Mouse (Mus musculus) T-helper 17 cell (primary cell): Measurements from ENCODE around the gene Tsc22d2.

Experiments
- in situ Hi-C, 2 experiments: fragments of 300-600 bp; cut with MboI, MseI; formaldehyde crosslinking; loops; 1 replicate in 1 of 2; 2 replicates in 1 of 2; pipeline ENCODE4 v1.15.1; 2025; ENCODE audit warnings: high pct_unique_total_duplicates in 2 of 2

Gene Tsc22d2

DNA sequence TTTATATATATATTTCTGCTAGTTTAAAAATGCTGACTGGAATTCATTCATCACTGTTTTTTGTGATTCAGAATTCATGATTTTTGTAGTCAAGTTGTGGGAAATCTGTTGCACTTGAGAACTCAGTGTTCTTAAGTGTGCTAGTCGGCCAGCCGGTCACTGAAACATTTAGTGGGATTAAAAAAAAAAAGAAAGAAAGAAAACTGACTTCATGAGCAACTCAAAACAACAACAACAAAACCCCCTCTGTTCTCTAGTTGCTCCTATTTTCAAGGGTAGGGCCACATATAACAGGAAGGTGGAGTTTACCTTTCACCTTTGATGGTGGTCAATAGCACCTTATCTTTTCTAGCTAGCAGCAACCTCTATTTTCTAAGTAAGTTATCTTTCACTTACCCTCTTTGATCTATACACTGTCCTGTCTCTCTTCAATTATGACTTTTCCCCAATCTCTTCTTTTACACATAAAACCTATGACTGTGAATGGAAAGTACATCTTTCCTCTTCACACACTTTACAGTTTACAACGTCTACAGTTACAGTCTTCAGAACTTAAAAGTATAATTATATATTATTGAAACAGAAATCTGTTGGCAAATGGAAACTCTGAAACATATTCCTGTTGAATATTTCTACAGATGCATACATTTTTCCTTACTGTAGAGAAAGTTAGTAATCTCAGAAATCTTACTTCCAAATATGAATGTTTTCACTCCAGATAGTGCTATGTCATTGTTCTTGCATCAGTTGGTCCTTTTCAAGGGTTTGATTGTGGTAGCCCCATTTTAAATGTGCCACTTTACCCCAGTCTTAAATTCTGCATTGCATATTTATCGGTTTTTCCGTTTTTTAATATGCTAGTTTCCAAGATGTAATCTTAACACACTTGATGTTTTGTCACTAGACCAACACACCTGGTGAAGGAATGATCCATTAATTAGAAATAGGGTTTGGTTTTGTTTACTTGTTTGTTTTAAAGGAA lies 4.5 kb downstream of the Tsc22d2 start:
- in situ Hi-C loops, result loop anchor here in 1 of 2 experiments (10.0 kb wide), 1 partner anchor 276 kb away; the partner anchor contains the start of gene Siah2

GRCm38 (mm10) chr3:58428861-58429260 lies 14.3 kb downstream of the Tsc22d2 start:
- in situ Hi-C loops, result no loop called here

DNA sequence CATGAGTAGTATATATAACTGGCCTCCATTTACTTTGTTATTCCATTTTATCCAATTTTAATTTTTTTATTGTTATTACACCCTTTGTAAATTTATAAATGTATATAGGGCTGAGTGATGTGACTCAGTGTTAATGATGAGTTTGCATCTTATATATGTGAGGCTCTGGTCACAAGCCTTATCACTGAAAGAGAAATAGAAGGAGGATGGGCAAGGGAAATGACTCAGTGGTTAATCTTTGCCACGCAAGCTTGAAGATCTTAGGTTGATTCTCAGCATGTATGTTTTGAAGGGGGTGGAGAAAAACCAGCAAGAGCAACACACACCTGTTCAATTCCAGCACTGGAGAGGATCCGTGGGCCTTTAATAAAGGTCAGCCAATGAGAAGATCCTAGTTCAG lies 19.9 kb downstream of the Tsc22d2 start:
- in situ Hi-C loops, result no loop called here

DNA sequence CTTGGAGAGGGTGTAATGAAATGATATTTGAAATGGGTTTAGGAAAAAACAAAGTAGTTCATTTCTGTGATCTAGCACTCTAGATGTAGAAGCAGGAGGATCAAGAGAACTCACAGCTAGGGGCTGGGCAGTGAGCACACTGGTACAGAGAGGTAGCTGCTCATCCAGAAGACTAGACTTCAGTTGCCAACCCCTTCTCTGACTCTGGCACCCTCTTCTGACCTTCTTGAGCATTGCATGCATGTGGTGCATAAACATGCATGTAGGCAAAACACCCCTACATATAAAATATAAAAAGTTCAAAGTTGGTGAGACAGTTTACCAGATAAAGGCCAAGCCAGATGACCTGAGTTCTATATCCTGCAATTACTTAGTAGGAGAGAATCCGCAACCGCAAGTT lies 33.7 kb downstream of the Tsc22d2 start:
- in situ Hi-C loops, result no loop called here

DNA sequence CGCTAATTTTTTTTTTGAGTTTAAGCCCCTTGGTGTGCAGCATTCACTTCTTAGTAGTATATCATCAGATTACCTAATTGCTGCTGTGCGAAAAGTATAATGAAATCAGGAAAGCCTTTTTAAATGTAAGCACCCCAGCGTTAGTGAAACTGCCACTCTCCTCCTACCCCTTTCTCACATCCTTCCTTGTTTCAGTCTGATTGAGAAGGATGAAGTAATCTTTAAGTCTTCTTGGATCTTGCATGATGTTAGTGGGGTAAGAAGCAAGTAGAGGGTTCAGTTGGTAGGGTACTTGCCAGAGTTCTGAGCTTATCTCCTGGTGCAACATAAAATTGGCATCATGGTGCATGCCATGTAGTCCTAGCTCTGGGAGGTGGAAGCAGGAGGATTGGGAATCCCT lies 35.0 kb downstream of the Tsc22d2 start:
- in situ Hi-C loops, result no loop called here

DNA sequence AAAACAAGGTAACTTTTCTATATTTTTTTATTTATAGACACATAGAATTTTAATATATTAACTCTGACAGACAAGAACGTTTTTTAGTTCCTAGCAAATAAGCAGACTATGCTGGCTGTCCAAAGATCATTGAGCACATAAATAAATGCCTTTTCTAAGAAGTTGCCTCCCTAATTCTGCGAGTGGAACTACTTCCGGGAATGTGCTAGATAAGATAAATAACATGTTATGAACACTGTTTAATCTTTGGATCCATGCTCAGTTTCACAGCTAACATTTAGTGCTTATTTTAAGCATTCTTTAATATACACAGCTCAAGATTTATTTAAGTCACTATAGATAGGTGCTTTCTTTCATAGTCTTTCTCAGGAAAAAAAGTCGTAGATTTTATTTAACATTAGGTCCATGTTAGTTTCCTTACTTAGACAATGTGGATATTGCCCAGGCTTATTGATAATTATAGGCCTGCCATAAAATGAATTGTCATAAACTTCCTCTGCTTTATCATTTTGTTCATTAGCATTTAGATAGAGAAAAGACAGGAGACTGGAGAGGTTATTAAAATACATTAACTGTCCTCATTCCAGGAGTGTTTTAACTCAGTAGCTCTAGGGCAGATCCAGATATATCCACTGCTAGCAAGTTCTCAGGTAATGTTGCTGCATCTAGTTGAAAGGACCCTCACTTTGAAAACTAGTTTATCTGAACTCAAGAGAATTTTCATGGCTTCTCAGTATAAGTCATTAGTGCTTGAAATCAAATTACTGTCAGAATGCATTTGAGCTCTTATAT lies 40.1 kb downstream of the Tsc22d2 start:
- in situ Hi-C loops, result no loop called here

DNA sequence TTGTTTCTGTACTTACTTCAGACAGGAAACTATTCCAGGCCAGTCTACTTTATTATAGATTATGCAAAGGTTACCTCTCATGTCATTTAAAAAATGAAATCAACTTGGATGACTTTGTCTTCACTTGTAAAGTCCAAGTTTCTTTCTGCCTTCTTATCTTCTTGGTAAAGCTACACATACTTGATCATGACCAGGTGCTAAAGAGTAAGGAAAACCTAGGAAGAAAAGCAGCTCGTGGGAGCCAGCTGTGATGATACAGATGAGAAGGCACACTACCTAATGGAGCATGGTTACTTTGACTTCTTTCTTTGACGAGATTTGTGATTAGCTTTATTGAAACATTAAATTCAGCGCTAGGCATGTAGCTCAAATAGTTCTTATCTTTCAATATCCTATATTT lies 40.7 kb downstream of the Tsc22d2 start:
- in situ Hi-C loops, result no loop called here

DNA sequence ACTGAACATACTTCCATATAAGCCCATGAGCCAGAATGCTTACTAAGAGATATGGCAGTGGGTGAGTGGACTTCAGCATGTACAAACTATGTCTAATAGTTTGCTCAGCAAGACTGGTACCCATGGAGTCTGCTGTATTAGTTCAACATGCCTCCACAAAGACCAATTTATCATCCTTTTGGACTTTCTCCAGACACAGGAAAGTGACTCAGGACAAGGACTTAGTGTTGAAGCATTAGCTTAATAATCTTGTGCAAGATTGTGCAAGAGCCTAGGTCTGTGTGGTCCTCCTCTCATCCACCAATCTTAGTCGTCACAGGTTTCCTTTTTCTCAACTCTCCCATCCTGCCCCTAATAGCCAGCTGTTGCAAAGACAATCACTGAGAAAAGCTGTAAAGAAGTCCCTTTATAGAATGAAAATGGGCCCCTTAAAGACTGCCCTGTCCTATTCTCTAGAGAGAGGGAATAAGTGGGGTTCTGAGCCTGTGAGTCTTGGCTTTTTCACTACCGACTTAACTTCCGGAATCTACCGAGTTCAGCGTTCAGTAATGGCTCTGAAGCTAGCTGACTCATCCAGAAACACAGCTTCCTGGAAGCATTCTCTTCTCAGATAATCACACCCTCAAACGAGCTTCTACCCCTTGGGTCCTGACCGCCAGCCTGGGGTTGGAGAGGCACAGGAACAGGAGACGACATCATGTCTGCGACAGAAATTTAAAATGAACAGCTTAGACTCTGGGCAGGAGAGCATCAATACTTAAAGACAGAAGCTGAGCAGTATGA lies 55.3 kb downstream of the Tsc22d2 start:
- in situ Hi-C loops, result loop anchor here in 1 of 2 experiments (10.0 kb wide), 1 partner anchor 305 kb away; no protein-coding TSS in a partner anchor

GRCm38 (mm10) chr3:58475298-58475697 lies 60.8 kb downstream of the Tsc22d2 start:
- in situ Hi-C loops, result loop anchor here (10.0 to 25.0 kb wide), 2 partner anchors 310 to 638 kb away; partner anchors contain the start of gene Pfn2 (in 2 of the 2)

DNA sequence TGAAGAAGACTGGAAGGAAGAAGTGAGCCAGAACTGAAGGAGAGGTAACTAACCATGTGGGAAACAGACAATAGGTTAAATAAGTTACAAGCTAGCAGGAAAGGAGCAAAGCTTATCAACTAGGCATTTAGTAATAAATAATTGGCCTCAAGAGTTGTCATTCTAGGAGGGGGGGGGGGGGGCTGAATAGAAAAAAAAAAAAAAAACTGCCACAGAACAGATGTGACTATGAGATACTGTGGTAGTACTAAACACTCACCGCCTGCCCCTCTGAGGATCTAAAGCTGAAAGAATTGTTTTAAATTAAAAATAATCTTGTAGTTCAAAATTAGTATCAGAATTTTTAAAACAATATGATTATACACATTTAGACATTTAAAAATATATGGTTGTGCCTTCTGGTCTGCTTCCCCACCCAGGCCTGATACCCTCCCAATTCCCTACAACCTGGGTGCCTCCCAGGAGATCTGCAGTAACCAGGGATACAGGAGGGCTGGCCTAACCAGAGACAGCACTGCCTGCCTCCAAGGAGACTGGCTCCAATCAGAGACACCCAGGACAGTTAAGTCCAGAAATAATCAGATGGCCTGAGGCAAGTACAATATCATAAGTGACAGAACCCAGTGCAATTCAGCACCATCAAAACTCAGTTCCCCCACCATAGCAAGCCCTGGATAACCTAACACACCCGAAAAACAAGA lies 64.4 kb downstream of the Tsc22d2 start:
- in situ Hi-C loops, result loop anchor here (10.0 to 25.0 kb wide), 2 partner anchors 314 to 642 kb away; partner anchors contain the start of gene Pfn2 (in 2 of the 2)

- in situ Hi-C loops, result loop anchor here (10.0 to 25.0 kb wide), 2 partner anchors 251 to 649 kb away; partner anchors contain the start of gene Pfn2 (in 2 of the 2)
Measured at GRCm38 (mm10) chr3:58485883-58486282, 71.4 kb downstream of the Tsc22d2 start.

DNA sequence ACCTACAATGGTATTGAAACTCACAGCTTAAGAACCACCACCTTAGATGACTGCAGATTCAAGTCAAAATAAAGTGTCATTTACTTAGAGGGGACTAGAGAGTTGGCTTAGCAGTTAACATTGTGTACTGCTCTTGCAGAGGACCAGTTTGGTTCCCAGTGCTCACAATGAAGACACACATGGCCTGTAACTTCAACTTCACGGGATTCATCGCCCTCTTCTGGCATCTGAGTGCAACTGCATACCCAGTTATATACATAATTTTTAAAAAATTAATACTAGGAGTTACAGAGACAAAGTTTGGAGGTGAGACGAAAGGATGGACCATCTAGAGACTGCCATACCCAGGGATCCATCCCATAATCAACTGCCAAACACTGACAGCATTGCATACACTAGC lies 72.6 kb downstream of the Tsc22d2 start:
- in situ Hi-C loops, result loop anchor here (10.0 to 25.0 kb wide), 2 partner anchors 252 to 650 kb away; partner anchors contain the start of gene Pfn2 (in 2 of the 2)

DNA sequence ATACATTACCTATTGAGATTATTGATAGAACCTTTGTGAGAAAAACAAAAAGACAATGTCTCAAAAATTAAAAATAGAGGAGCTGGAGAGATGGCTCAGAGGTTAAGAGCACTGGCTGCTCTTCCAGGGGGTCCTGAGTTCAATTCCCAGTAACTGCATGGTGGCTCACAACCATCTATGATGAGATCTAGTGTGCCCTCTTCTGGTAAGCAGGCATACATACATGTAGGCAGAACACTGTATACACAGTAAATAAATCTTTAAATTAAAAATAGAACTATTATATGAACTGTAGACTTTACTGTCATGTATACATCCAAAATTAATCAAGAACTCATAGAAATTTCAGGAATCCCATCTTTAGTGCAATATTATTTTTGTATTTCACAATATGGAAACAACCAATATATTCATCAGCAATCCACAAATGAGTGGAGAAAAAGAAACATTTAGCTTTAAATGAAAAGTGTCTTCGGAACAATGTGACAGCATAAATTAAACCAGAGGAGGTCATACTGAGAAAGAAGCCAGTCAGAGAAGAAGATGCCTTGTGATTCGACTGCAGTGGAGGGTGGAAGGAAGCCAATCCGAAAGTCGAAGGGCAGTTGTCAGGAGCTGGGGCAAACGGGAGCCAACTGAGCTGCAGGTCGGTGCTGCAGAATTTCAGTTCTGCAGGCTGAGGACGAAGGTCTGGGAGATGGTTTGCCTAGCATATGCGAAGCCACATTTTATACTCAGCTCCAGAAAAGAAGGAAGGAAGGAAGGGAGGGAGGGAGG lies 73.7 kb downstream of the Tsc22d2 start:
- in situ Hi-C loops, result loop anchor here (10.0 to 25.0 kb wide), 2 partner anchors 253 to 651 kb away; partner anchors contain the start of gene Pfn2 (in 2 of the 2)

DNA sequence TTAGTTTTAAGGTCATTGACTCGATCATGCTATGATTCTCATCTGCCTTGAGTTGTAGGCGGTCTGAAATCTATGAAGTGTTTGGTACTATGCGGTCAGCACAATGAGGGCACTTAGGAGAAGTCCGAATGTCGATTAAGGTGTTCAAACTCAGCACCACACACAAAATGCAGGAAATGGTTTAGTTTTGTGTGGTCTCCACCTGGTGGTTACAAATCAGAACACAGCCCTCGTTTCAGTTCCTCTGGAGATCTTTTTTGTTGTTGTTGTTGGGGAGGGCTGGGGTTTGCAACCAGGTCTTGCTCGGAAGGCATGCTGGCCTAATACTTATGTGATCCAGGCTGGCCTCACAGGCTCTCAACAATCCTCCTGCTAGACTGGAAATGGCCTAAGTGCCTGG lies 76.3 kb downstream of the Tsc22d2 start:
- in situ Hi-C loops, result loop anchor here (5.0 to 25.0 kb wide), 2 partner anchors 328 to 653 kb away; partner anchors contain the start of gene Pfn2 (in 2 of the 2)

GRCm38 (mm10) chr3:58493621-58494020 lies 79.1 kb downstream of the Tsc22d2 start:
- in situ Hi-C loops, result loop anchor here (5.0 to 25.0 kb wide), 2 partner anchors 331 to 656 kb away; partner anchors contain the start of gene Pfn2 (in 2 of the 2)

DNA sequence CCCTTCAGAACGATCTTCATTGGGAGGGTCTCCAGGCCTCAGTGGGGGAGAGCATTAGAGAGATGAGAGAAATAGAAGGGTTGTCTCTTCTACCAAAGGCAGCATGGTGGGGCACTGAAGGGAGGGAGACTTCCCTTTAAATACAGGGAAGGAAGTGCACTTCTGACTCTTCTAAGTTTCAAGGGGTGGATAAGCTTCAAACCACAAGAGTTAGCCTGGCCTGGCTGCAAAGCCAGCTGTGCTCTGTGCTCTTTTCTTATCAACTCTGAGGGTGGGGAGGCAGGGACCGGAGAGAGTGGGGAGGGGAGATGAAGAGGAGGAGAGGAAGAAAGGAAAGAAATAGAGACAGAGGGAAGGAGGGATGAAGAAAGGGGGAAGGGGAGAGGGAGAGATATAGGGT lies 87.4 kb downstream of the Tsc22d2 start:
- in situ Hi-C loops, result no loop called here

DNA sequence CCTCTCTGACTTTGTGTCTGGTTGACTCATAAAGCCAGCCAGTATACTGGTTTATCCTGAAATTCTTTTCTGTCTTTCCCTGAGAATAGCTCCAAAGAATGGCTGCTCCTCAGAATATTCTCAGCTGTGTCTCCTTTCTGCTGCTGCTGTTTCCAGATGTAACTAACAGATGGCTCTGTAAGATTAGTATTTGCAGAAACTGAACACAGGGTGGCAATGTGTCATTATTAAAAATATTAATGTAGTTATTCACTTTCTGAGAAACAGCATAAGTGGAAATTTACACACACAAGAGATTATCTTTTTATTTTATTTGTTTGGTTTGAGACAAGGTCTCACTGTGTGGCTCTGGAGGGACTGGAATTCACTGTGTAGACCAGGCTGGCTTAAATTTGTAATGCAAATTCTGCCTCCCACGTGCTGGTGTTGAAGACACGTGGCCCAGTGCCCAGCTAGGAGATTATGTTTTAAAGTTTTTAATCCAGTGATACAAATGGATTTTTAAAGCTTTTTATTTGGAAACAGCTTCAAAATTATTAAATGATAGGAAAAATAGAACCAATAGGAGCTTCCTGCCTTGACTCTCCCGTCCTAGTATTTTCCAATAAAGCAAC lies 89.3 kb downstream of the Tsc22d2 start:
- in situ Hi-C loops, result no loop called here

DNA sequence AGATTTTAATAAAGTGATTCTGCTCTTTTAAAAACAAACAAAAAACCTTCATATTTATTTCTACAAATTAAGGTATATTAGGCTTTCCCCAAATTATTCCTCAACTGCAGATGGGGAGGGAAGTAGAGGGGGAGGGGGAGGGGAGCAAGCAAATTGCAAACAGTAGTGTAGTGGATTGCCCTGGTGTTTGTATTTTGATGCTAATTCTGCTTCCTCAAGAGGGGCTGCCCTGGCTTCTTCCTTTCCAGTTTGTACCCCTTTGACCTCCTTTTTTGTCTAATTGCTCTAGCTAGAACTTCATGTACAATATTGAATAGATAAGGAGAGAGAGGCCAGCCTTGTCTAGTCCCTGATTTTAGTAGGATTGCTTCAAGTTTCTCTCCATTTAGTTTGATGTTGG lies 90.2 kb downstream of the Tsc22d2 start:
- in situ Hi-C loops, result no loop called here
